Mouse (Mus musculus) hindbrain, embryonic 10.5 days (tissue): ENCODE data around the gene Pank4. TPM values are rescaled to one million over a fixed set of nuclear protein-coding genes. Genes with fewer than 3 reads are reported as not detected.

Experiments used
- DNase-seq: peaks from one replicate; pipeline ENCODE4 v3.0.0-alpha.2; 2017; ENCODE audit warnings: low spot score
- H3K27ac ChIP-seq: fragments of 300-500 bp; sonication (generic); 2 replicates; pipeline ENCODE4 v1.5.1; 2016; ENCODE audit warnings: mild to moderate bottlenecking, moderate library complexity
- H3K27me3 ChIP-seq: fragments of 300-500 bp; sonication (generic); 2 replicates; pipeline ENCODE4 v1.6.1; 2016; ENCODE audit warnings: mild to moderate bottlenecking; ENCODE audit not compliant: poor library complexity, insufficient read depth, severe bottlenecking
- H3K36me3 ChIP-seq: fragments of 300-500 bp; sonication (generic); 2 replicates; pipeline ENCODE4 v1.6.1; 2016; ENCODE audit warnings: mild to moderate bottlenecking, moderate library complexity
- H3K4me1 ChIP-seq: fragments of 300-500 bp; sonication (generic); replicated peaks from 2 replicates; pipeline ENCODE4 v1.6.1; 2016; ENCODE audit warnings: mild to moderate bottlenecking
- H3K4me3 ChIP-seq: fragments of 300-500 bp; sonication (generic); 2 replicates; pipeline ENCODE4 v1.5.1; 2016; ENCODE audit warnings: mild to moderate bottlenecking, moderate library complexity
- H3K9me3 ChIP-seq: fragments of 300-500 bp; sonication (generic); 2 replicates; pipeline ENCODE4 v1.6.1; 2016; ENCODE audit warnings: mild to moderate bottlenecking, moderate library complexity
- WGBS: fragments of 180-500 bp; shearing (Covaris S2); methylation state at CpG from one replicate; pipeline ENCODE4 v1.1.7; 2016; 5-methylcytosine and 5-hydroxymethylcytosine counted together
- polyA plus RNA-seq: library from polyadenylated mRNA; unstranded; fragments of >200 nt; fragmentation: Nextera tagmentation; extraction: Ambion mirVana; gene quantifications from 2 replicates; pipeline ENCODE4 v1.2.1, GENCODE M21; 2016

Gene Pank4
- polyA plus RNA-seq: 39.9 and 46.5 TPM in 2 replicates

GRCm38 (mm10) chr4:154963901-154964580 is at the start of gene Pank4:
TSS of gene Pank4 (plus strand) at chr4:154964123.
- H3K36me3 ChIP-seq: peaks cover 49% of the 10 kb centered on the region
- peak within 1 kb of the TSS; percentile 91 for H3K4me3 ChIP-seq
- WGBS: under 1% methylated on average over 66 of the region's 66 CpGs
- no peaks in the 10 kb centered on the region for H3K9me3 ChIP-seq
- DNase-seq: peak; percentile 94
- peak within 1 kb of the TSS; percentile 97 for H3K27ac ChIP-seq
- peaks cover 45% of the 10 kb centered on the region for H3K27me3 ChIP-seq
- peaks cover 76% of the 10 kb centered on the region for H3K4me1 ChIP-seq

DNA sequence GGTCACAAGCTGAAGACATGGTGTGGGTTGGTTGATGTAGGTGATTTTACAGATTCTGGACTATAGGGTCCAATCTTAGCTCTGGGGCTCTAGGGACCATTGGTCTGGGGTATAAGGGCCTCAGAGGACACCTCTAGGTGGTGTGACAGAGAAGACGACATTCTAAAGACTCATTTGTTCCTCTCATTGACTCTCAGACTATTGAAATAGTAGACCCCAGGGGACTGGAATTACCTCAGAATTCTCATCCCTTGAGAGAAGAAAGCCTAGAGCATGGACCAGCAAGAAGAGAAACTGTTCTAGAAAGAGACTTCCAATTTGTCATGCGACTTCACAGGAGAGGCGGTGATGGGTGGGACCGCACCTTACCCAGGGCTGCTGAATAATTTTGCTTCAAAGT is 49.7 kb upstream of the Pank4 start:
- no peak for DNase-seq
- H3K4me3 ChIP-seq: no peak overlapping the region
- no peak overlapping the region for H3K27ac ChIP-seq
- no peaks in the 10 kb centered on the region for H3K36me3 ChIP-seq
- 97% methylated on average over 4 of the region's 4 CpGs for WGBS
- H3K4me1 ChIP-seq: peaks cover 25% of the 10 kb centered on the region
- no peaks in the 10 kb centered on the region for H3K9me3 ChIP-seq
- H3K27me3 ChIP-seq: no peaks in the 10 kb centered on the region

DNA sequence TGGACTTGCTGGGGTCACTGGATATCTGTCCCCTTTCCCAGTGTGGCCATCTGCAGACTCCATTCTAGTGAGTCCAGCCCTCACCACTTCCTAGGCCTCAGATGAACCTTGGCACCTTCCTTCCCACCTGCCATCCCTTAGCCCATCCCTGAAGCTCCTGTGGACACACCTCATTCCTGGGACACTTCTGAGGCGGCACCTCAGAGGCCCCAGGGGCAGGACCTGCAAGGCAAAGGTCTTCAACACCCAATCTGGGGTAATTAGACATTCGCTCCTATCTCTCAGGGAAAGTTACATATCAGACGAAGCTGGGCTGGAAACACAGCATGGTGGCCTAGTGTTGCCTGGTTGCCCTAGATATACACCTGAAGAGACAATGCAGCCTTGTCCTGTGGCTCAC is 49.2 kb upstream of the Pank4 start:
- WGBS: 80% methylated on average over 3 of the region's 3 CpGs
- H3K4me3 ChIP-seq: no peak overlapping the region
- H3K27me3 ChIP-seq: no peaks in the 10 kb centered on the region
- no peaks in the 10 kb centered on the region for H3K9me3 ChIP-seq
- no peak overlapping the region for H3K27ac ChIP-seq
- DNase-seq: no peak
- H3K4me1 ChIP-seq: peaks cover 25% of the 10 kb centered on the region
- H3K36me3 ChIP-seq: no peaks in the 10 kb centered on the region

GRCm38 (mm10) chr4:154915286-154915685 is 48.6 kb upstream of the Pank4 start:
- no peak for DNase-seq
- 89% methylated on average over 10 of the region's 10 CpGs for WGBS
- H3K9me3 ChIP-seq: no peaks in the 10 kb centered on the region
- no peaks in the 10 kb centered on the region for H3K36me3 ChIP-seq
- H3K4me1 ChIP-seq: peaks cover 22% of the 10 kb centered on the region
- H3K4me3 ChIP-seq: no peak overlapping the region
- no peak overlapping the region for H3K27ac ChIP-seq
- no peaks in the 10 kb centered on the region for H3K27me3 ChIP-seq

- H3K27me3 ChIP-seq: no peaks in the 10 kb centered on the region
- WGBS: 91% methylated on average over 4 of the region's 4 CpGs
- no peak overlapping the region for H3K4me3 ChIP-seq
- no peaks in the 10 kb centered on the region for H3K9me3 ChIP-seq
- no peak for DNase-seq
- no peaks in the 10 kb centered on the region for H3K36me3 ChIP-seq
- H3K4me1 ChIP-seq: peaks cover 8% of the 10 kb centered on the region
- no peak overlapping the region for H3K27ac ChIP-seq
These were observed 47.3 kb upstream of the Pank4 start for GRCm38 (mm10) chr4:154916662-154917061.

DNA sequence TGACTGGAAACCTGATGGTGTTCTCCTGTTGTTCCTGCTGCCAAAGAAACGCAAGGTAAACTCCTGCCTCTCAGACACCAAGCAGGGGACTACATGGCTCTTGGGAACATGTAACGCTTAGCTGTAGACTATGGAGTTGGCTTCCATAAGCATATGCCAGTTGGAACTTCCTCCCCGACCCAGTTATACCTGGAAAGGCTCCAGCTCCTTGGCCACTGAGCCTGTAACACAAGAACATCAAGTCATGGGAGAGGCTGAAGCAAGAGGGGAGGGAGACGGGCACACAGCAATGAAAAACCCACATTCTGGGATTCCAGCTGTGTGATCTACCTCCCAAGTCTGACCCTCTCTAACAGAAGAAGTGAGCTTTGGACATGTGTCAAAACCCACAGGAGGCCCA is 41.6 kb upstream of the Pank4 start:
- Histone ChIP-seq H3K4me3 (no peak overlapping the region), H3K27me3 (0 out of 2 replicates have a peak, but pooled peaks cover 2% of the 10 kb centered on the region), H3K36me3 (no peaks in the 10 kb centered on the region), H3K4me1 (peaks cover 17% of the 10 kb centered on the region), H3K9me3 (no peaks in the 10 kb centered on the region), H3K27ac (0 out of 2 replicates have a peak overlapping the region, but pooled peaks have one; percentile 14)
- 86% methylated on average over 4 of the region's 4 CpGs for WGBS
- no peak for DNase-seq

DNA sequence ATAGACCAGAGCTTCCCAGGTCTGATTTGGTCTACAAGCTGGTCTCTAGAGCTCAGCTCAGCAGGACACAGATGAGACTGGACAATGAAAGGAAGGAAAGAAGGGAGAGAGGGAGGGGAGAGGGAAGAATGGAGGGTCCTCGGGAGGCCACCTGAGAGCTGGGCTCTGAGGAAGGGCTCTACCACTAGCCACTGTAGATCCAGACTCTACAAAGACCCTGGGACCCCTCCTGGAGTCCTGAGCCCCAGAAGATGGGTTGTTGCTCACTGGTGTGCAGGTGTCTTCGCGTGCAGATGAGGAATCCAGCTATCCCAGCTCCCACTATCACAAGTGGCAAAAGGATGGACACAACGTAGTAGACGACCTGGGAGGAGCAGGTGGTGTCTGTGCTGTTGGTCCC is 41.0 kb upstream of the Pank4 start:
- WGBS: 83% methylated on average over 5 of the region's 5 CpGs
- Histone ChIP-seq H3K27ac (no peak overlapping the region), H3K9me3 (no peaks in the 10 kb centered on the region), H3K4me3 (no peak overlapping the region), H3K4me1 (peaks cover 24% of the 10 kb centered on the region), H3K27me3 (0 out of 2 replicates have a peak, but pooled peaks cover 2% of the 10 kb centered on the region), H3K36me3 (no peaks in the 10 kb centered on the region)
- no peak for DNase-seq

DNA sequence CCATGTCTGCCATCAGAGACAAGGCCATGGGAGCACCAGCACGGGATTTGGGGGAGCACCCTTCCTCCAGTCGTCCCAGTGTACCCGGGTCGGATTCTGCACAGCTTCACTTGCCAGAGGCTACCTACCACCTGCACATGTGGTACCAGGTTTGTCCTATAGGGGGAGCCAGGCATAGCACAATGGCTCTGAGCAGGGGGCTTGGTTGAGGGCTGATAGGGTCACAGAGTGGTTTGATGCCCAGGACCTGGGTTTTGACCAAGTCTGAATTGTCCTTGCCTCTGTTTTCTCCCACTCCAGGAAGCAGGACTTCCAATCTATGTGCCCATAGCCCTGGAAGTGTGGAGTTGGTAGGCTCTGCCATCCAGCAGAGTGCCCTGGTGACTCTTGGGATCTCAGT is 38.5 kb upstream of the Pank4 start:
- 57% methylated on average over 4 of the region's 4 CpGs for WGBS
- Histone ChIP-seq H3K4me3 (no peak overlapping the region), H3K4me1 (peaks cover 36% of the 10 kb centered on the region), H3K27me3 (0 out of 2 replicates have a peak, but pooled peaks cover 2% of the 10 kb centered on the region), H3K27ac (no peak overlapping the region), H3K9me3 (no peaks in the 10 kb centered on the region), H3K36me3 (no peaks in the 10 kb centered on the region)
- DNase-seq: no peak

- 74% methylated on average over 9 of the region's 9 CpGs for WGBS
These were observed 36.7 kb upstream of the Pank4 start for GRCm38 (mm10) chr4:154926969-154927898.

GRCm38 (mm10) chr4:154927899-154928337 is 36.0 kb upstream of the Pank4 start:
- H3K9me3 ChIP-seq: no peaks in the 10 kb centered on the region
- WGBS: 65% methylated on average over 5 of the region's 5 CpGs
- H3K4me3 ChIP-seq: peak overlapping the region; percentile 23; the same call in 1 of the 2 replicates
- H3K4me1 ChIP-seq: peaks cover 36% of the 10 kb centered on the region
- H3K36me3 ChIP-seq: no peaks in the 10 kb centered on the region
- H3K27me3 ChIP-seq: no peaks in the 10 kb centered on the region
- no peak for DNase-seq
- peak overlapping the region; percentile 80 for H3K27ac ChIP-seq

More at GRCm38 (mm10) chr4:154926969-154927898, 36.7 kb upstream of the Pank4 start:
- Histone ChIP-seq H3K4me3 (peak overlapping the region; percentile 23; the same call in 1 of the 2 replicates), H3K27me3 (0 out of 2 replicates have a peak, but pooled peaks cover 2% of the 10 kb centered on the region), H3K36me3 (no peaks in the 10 kb centered on the region), H3K9me3 (no peaks in the 10 kb centered on the region), H3K27ac (peak overlapping the region; percentile 80), H3K4me1 (peaks cover 36% of the 10 kb centered on the region)
- DNase-seq: no peak

- Histone ChIP-seq H3K4me3 (peak within 1 kb of the TSS; percentile 23; the same call in 1 of the 2 replicates), H3K27ac (peak within 1 kb of the TSS; percentile 80), H3K27me3 (no peaks in the 10 kb centered on the region), H3K9me3 (no peaks in the 10 kb centered on the region), H3K4me1 (peaks cover 41% of the 10 kb centered on the region), H3K36me3 (no peaks in the 10 kb centered on the region)
- DNase-seq: no peak
- WGBS: 47% methylated on average over 12 of the region's 12 CpGs
These were observed 35.4 kb upstream of the Pank4 start, which contains the start of gene Tnfrsf14 for GRCm38 (mm10) chr4:154928395-154929087. TSS of gene Tnfrsf14 (minus strand) at chr4:154928563.

GRCm38 (mm10) chr4:154929088-154929660 is 34.7 kb upstream of the Pank4 start:
- H3K4me3 ChIP-seq: no peak overlapping the region
- peak overlapping the region; percentile 80 for H3K27ac ChIP-seq
- H3K9me3 ChIP-seq: no peaks in the 10 kb centered on the region
- H3K27me3 ChIP-seq: no peaks in the 10 kb centered on the region; the same call in 1 of the 2 replicates
- H3K4me1 ChIP-seq: peaks cover 47% of the 10 kb centered on the region
- H3K36me3 ChIP-seq: no peaks in the 10 kb centered on the region
- no peak for DNase-seq
- 76% methylated on average over 12 of the region's 12 CpGs for WGBS
